Mouse (Mus musculus): ENCODE measurements at regions not wholly inside any gene's neighbourhood (a gene's known extent, or its start where the extent isn't known, plus 50 kb on each side); places are given as distances from the start of the nearest gene placed in this dataset.

- no peak for DNase-seq (ENCODE audit: low spot score)
Observed at GRCm38 (mm10) chr12:68879425-68879824, 279.6 kb downstream of the Rps29 start.

GRCm38 (mm10) chr12:68871259-68871658, 287.7 kb downstream of the Rps29 start:
- no peak for DNase-seq (ENCODE audit: low spot score)

GRCm38 (mm10) chr12:68862991-68863356, 296.0 kb downstream of the Rps29 start:
- DNase-seq (ENCODE audit: low spot score), result no peak

- peak; percentile 53 for DNase-seq (ENCODE audit: low spot score)
Observed at GRCm38 (mm10) chr12:68862313-68862990, 296.5 kb downstream of the Rps29 start.

GRCm38 (mm10) chr12:68860332-68860731, 298.7 kb downstream of the Rps29 start:
- no peak for DNase-seq (ENCODE audit: low spot score)

- no peak for DNase-seq (ENCODE audit: low spot score)
Observed at GRCm38 (mm10) chr12:68849616-68850140, 309.3 kb downstream of the Rps29 start.

GRCm38 (mm10) chr12:68840815-68841214, 318.2 kb downstream of the Rps29 start:
- no peak for DNase-seq (ENCODE audit: low spot score)

GRCm38 (mm10) chr12:68840156-68840555, 318.8 kb downstream of the Rps29 start:
- no peak for DNase-seq (ENCODE audit: low spot score)

GRCm38 (mm10) chr12:68836023-68836422, 323.0 kb downstream of the Rps29 start:
- DNase-seq (ENCODE audit: low spot score), result no peak

- DNase-seq (ENCODE audit: low spot score), result no peak
Observed at GRCm38 (mm10) chr12:68833914-68834313, 325.1 kb downstream of the Rps29 start.

GRCm38 (mm10) chr12:68829404-68829803, 329.6 kb downstream of the Rps29 start:
- no peak for DNase-seq (ENCODE audit: low spot score)

- no peak for DNase-seq (ENCODE audit: low spot score)
Observed at GRCm38 (mm10) chr12:68827549-68828249, 331.3 kb downstream of the Rps29 start.

- DNase-seq (ENCODE audit: low spot score), result no peak
Observed at GRCm38 (mm10) chr12:68794396-68794795, 364.6 kb downstream of the Rps29 start.

GRCm38 (mm10) chr12:68783636-68784035, 375.4 kb downstream of the Rps29 start:
- no peak for DNase-seq (ENCODE audit: low spot score)

GRCm38 (mm10) chr12:68775503-68775902, 383.5 kb downstream of the Rps29 start:
- no peak for DNase-seq (ENCODE audit: low spot score)

- DNase-seq (ENCODE audit: low spot score), result no peak
Observed at GRCm38 (mm10) chr12:68774800-68775199, 384.2 kb downstream of the Rps29 start.

- DNase-seq (ENCODE audit: low spot score), result peak; percentile 2
Observed at GRCm38 (mm10) chr12:68758263-68759020, 400.5 kb downstream of the Rps29 start.

GRCm38 (mm10) chr12:68728882-68729281, 430.1 kb downstream of the Rps29 start:
- no peak for DNase-seq (ENCODE audit: low spot score)

- DNase-seq (ENCODE audit: low spot score), result no peak
Observed at GRCm38 (mm10) chr12:68718946-68719345, 440.0 kb downstream of the Rps29 start.

- DNase-seq (ENCODE audit: low spot score), result no peak
Observed at GRCm38 (mm10) chr12:68694275-68695267, 464.4 kb downstream of the Rps29 start.

GRCm38 (mm10) chr12:68688262-68688661, 470.7 kb downstream of the Rps29 start:
- no peak for DNase-seq (ENCODE audit: low spot score)

Measured in layer of hippocampus, adult 9-10 months (tissue).